Mouse (Mus musculus): ENCODE results near the gene Ppp1r14d.

DNA sequence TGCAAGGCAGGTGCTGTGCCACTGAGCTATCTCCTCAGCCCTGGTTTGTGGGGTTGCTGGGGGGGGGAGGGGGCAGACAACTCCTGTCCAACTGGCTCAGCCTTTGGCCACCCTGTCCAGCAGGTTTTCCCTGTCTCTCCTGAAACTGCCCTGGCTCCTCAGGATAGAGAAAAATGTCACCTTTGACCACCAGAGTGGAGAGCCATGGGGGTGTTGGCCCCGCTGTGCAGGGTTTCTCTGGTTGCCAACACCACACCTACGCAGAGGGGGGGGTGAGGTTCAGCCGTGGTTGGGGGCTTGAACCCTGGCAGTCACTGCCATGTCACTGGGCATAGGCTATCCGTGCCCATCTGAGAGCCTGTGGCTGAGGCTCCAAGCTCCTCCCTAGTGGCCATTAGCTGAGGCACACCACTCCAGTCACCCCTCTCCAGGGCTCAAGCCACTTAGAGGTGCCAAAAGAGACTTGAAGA is 19.9 kb upstream of the Ppp1r14d start:
- TF ChIP-seq CEBPB (IDR thresholded peaks at IDR 0.05; ENCODE audit: insufficient read depth, poor library complexity, severe bottlenecking) (no peak), POLR2A (IDR thresholded peaks at IDR 0.05; ENCODE audit: insufficient read length, low read depth) (no peak), POLR2AphosphoS2 (IDR thresholded peaks at IDR 0.05; ENCODE audit: insufficient read length, low read depth) (no peak), USF1 (IDR thresholded peaks at IDR 0.05; ENCODE audit: low read depth) (no peak), TCF12 (IDR thresholded peaks at IDR 0.05; ENCODE audit: insufficient read depth, poor library complexity, severe bottlenecking) (no peak), MYOG (IDR thresholded peaks at IDR 0.05; ENCODE audit: control insufficient read depth in 1 of 3, insufficient read depth in 1 of 3, insufficient read length in 2 of 3, low read depth in 2 of 3) (no peak), E2F4 (IDR thresholded peaks at IDR 0.05; ENCODE audit: insufficient read depth) (no peak), MAX (IDR thresholded peaks at IDR 0.05; ENCODE audit: low read depth) (no peak)
